Mouse (Mus musculus) CH12.LX (cell line): ENCODE measurements at regions not wholly inside any gene's neighbourhood (a gene's known extent, or its start where the extent isn't known, plus 50 kb on each side); places are given as distances from the start of the nearest gene placed in this dataset.

Experiments
- CHD2 ChIP-seq: IDR thresholded peaks from 2 replicates; pipeline ENCODE4 v1.6.1; 2011; ENCODE audit warnings: low read length, improper control_type of control experiment
- CTCF ChIP-seq, 2 experiments: IDR thresholded peaks in 1 of 2; conservative IDR thresholded peaks in 1 of 2; 2 replicates each; pipeline ENCODE4 v1.5.1; 2011 to 2012; ENCODE audit warnings: low read depth in 2 of 2, low read length in 2 of 2, improper control_type of control experiment in 1 of 2, inconsistent platforms in 1 of 2, mild to moderate bottlenecking in 1 of 2, moderate library complexity in 1 of 2
- GABPA ChIP-seq: IDR thresholded peaks from 2 replicates; pipeline ENCODE4 v1.6.1; 2012; ENCODE audit warnings: low read depth, low read length, improper control_type of control experiment, inconsistent platforms; ENCODE audit not compliant: insufficient replicate concordance
- MYC ChIP-seq: IDR thresholded peaks from 2 replicates; pipeline ENCODE4 v1.6.1; 2011; ENCODE audit warnings: low read depth, mild to moderate bottlenecking, improper control_type of control experiment, low read length
- PAX5 ChIP-seq: IDR thresholded peaks from 2 replicates; pipeline ENCODE4 v1.6.1; 2012; ENCODE audit warnings: low read length, inconsistent platforms, mixed read lengths
- POLR2A ChIP-seq: IDR thresholded peaks from 2 replicates; pipeline ENCODE4 v1.6.1; 2011; ENCODE audit warnings: low read depth, mild to moderate bottlenecking, improper control_type of control experiment, low read length
- ZMIZ1 ChIP-seq: IDR thresholded peaks from 2 replicates; pipeline ENCODE4 v1.6.1; 2012; ENCODE audit warnings: low read depth, mild to moderate bottlenecking, inconsistent platforms, low read length, improper control_type of control experiment

DNA sequence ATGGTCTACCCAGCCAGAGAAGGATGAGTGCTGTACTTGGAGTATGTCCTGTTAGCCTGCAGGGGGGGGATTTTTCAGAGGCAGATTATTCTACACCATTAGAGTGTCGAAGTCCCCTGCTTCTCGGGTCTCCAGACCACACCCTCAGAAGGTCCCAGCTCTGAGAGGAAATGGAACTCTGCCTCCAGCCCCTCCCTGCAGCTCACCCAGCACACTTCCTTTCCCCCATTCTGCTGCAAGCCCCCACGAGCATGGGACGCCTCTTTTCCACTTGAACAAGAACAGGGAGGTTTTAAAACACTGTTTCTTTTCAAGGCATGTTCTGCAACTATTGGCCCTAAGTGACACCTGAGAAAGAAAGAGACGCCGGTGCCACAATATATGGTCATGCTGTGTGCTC, 282.8 kb upstream of the Zmiz1 start:
- no peak for TF ChIP-seq CTCF (conservative IDR thresholded peaks at IDR 0.05 in 1 of 2, IDR thresholded peaks at IDR 0.05 in 1 of 2; ENCODE audit: low read depth in 2 of 2, low read length in 2 of 2)
- no peak for TF ChIP-seq CHD2
- no peak for TF ChIP-seq MYC
- no peak for TF ChIP-seq GABPA
- TF ChIP-seq PAX5 = no peak
- TF ChIP-seq POLR2A = no peak
- TF ChIP-seq ZMIZ1 = no peak
